Mouse (Mus musculus) hindbrain, embryonic 15.5 days (tissue): Measurements from ENCODE around the gene E130309D02Rik. TPM values are rescaled to one million over a fixed set of nuclear protein-coding genes. Genes with fewer than 3 reads are reported as not detected.

Experiments
- ATAC-seq: fragments of 200-750 bp; cut with Nextera tagmentation; 2 replicates; pipeline ENCODE4 v1.8.0; 2017; ENCODE audit warnings: low read depth, moderate number of reproducible peaks, moderate TSS enrichment; ENCODE audit not compliant: low FRiP score
- H3K27ac ChIP-seq: fragments of 300-500 bp; sonication (generic); replicated peaks from 2 replicates; pipeline ENCODE4 v1.5.1; 2015; ENCODE audit warnings: mild to moderate bottlenecking, inconsistent platforms
- H3K27me3 ChIP-seq: fragments of 300-500 bp; sonication (generic); 2 replicates; pipeline ENCODE4 v1.6.1; 2015; ENCODE audit warnings: control low read depth, inconsistent platforms
- H3K36me3 ChIP-seq: fragments of 300-500 bp; sonication (generic); 2 replicates; pipeline ENCODE4 v1.6.1; 2015; ENCODE audit warnings: control low read depth, inconsistent platforms
- H3K4me1 ChIP-seq: fragments of 300-500 bp; sonication (generic); replicated peaks from 2 replicates; pipeline ENCODE4 v1.6.1; 2015; ENCODE audit warnings: control low read depth, inconsistent platforms
- H3K4me2 ChIP-seq: fragments of 300-500 bp; sonication (generic); 2 replicates; pipeline ENCODE4 v1.6.1; 2015; ENCODE audit warnings: moderate library complexity, mild to moderate bottlenecking, inconsistent platforms
- H3K4me3 ChIP-seq: fragments of 300-500 bp; sonication (generic); 2 replicates; pipeline ENCODE4 v1.5.1; 2015; ENCODE audit warnings: mild to moderate bottlenecking, inconsistent platforms
- H3K9ac ChIP-seq: fragments of 300-500 bp; sonication (generic); 2 replicates; pipeline ENCODE4 v1.6.1; 2015; ENCODE audit warnings: inconsistent platforms
- H3K9me3 ChIP-seq: fragments of 300-500 bp; sonication (generic); 2 replicates; pipeline ENCODE4 v1.6.1; 2016; ENCODE audit warnings: control low read depth, inconsistent platforms
- WGBS: fragments of 180-500 bp; shearing (Covaris S2); methylation state at CpG from one replicate; pipeline ENCODE4 v1.1.7; 2015; 5-methylcytosine and 5-hydroxymethylcytosine counted together
- polyA plus RNA-seq: library from polyadenylated mRNA; unstranded; fragments of >200 nt; fragmentation: Nextera tagmentation; extraction: Ambion mirVana; gene quantifications from 2 replicates; pipeline ENCODE4 v1.2.1, GENCODE M21; 2015

The E130309D02Rik gene
- polyA plus RNA-seq, 1 experiment from 2014 or later: 32.7 TPM

DNA sequence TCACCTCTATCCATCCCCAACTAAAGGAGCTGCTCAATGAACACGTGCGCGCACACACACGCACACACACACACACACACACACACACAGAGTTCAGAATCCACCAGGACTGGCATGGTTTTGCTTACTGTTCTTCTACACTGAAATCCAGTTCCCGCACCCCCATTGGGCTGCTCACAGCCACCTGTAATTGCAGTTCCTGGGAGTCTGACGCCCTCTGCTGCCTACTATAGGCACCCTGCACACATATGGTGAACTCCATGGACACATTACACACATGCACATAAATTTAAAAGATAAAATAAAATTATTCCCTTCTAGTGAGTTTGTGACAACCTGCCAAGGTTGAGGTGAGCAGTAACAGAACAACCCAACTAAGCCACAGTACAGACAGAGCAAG is 30.4 kb downstream of the E130309D02Rik start:
- Histone ChIP-seq H3K9me3 (no peaks in the 10 kb centered on the region), H3K9ac (no peak overlapping the region), H3K4me3 (no peak overlapping the region), H3K27me3 (peaks cover 36% of the 10 kb centered on the region), H3K4me2 (no peak overlapping the region), H3K4me1 (peaks cover 10% of the 10 kb centered on the region), H3K36me3 (no peaks in the 10 kb centered on the region), H3K27ac (no peak overlapping the region)
- ATAC-seq: no peak
- WGBS: 39% methylated on average over 6 of the region's 6 CpGs

DNA sequence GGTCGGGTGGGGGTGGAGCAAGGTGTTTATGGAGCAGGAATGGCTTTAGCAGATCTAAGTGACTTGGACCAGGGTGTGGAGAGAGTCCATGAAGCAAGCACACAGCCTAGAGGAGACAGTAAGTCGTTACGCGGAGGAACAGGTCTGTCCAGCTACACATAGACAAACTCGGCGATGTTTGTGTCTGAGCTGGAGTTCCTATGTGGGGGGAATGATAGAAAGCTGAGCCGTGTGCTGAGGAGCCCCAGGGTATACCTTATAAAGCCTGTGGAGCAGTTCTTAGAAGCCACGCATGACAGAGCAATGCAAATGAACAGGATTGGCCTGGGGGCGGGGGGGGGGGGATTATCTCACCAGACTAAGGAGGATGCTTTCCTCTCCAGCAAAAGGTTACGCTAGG is 35.9 kb downstream of the E130309D02Rik start:
- ATAC-seq: no peak
- Histone ChIP-seq H3K4me1 (no peaks in the 10 kb centered on the region), H3K4me2 (no peak overlapping the region), H3K27ac (no peak overlapping the region), H3K9me3 (no peaks in the 10 kb centered on the region), H3K9ac (no peak overlapping the region), H3K4me3 (no peak overlapping the region), H3K27me3 (no peaks in the 10 kb centered on the region), H3K36me3 (no peaks in the 10 kb centered on the region)
- WGBS: 56% methylated on average over 9 of the region's 10 CpGs

DNA sequence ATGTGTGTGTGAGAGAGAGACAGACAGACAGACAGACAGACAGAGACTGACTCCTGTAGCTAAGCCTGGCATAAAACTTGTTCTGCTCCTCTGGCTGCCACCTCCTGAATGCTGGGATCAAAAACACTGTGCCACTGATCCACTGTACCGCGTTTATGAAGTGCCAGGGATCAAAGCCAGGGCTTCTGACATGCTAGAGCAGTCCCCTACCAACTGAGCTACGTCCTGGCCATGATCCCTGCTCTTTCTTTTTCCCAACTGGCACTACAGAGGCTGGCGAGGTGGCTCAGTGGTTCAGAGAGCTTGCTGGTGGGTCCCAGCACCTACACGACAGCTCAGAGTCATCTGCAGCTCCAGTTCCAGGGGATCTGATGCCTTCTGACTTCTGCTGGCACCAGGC is 39.4 kb downstream of the E130309D02Rik start:
- H3K9ac ChIP-seq: no peak overlapping the region
- H3K27me3 ChIP-seq: no peaks in the 10 kb centered on the region
- ATAC-seq: no peak
- H3K4me1 ChIP-seq: peaks cover 15% of the 10 kb centered on the region
- no peak overlapping the region for H3K4me3 ChIP-seq
- WGBS: 60% methylated on average over 5 of the region's 5 CpGs
- no peak overlapping the region for H3K4me2 ChIP-seq
- H3K27ac ChIP-seq: no peak overlapping the region
- no peaks in the 10 kb centered on the region for H3K9me3 ChIP-seq
- no peaks in the 10 kb centered on the region for H3K36me3 ChIP-seq

DNA sequence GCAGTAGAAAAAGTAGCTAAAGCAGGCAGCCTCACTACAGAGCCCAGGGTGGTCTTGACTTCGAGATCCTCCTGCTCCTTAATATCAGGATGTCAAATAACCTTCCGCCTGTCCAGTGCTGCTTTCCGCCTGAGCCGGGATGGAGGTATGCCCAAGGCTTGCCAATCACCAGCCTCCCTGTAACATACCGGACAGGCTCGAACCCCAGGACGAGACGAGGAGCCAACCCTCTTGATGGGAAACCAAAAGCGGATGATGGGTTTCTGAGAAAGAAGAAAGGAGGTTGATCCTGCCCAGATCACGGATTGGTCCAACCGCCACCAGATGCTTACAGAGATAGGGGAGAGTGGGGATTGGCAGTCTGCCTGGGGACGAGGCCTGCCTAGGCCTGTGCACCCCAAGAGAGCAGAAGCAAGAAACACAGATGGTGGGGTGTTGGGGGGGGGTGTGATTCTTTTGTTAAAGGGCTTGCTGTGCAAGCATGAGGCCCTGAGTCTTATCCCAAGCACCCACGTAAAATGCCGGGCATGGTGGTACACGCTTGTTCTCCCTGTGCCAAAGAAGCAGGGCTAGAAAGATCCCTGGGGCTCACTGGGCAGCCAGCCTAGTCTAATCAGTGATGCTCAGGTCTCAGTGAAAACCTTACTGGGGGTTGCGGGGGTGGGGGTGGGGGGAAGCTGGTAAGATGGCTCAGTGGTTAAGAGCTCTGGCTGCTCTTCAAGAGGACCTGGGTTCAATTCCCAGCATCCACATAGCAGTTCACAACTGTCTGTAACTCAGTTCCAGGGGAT is 42.4 kb downstream of the E130309D02Rik start:
- no peak overlapping the region for H3K27ac ChIP-seq
- peaks cover 35% of the 10 kb centered on the region for H3K4me1 ChIP-seq
- 86% methylated on average over 16 of the region's 16 CpGs for WGBS
- no peak overlapping the region for H3K9ac ChIP-seq
- no peak for ATAC-seq
- no peaks in the 10 kb centered on the region for H3K9me3 ChIP-seq
- H3K36me3 ChIP-seq: no peaks in the 10 kb centered on the region
- H3K27me3 ChIP-seq: no peaks in the 10 kb centered on the region
- H3K4me2 ChIP-seq: no peak overlapping the region
- H3K4me3 ChIP-seq: no peak overlapping the region

DNA sequence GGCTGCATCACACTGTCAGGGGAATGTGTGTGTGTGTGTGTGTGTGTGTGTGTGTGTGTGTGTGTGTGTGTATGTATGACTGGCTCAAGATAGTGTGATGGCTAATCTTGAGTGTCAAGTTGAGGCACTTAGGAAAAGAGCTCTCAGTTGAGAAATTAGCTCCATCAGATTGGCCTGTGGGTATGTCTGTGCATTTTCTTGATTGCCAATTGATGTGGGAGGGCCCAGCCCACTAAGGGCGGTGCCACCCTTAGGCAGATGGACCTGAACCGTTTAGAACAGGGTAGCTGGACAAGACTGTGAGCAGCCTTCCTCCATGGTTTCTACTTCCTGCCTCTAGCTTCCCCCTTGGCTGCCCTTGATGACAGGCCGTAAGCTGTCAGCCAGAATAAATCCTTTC is 43.1 kb downstream of the E130309D02Rik start:
- Histone ChIP-seq H3K4me2 (no peak overlapping the region), H3K27me3 (no peaks in the 10 kb centered on the region), H3K4me1 (peaks cover 39% of the 10 kb centered on the region), H3K9me3 (no peaks in the 10 kb centered on the region), H3K36me3 (no peaks in the 10 kb centered on the region), H3K9ac (no peak overlapping the region), H3K4me3 (no peak overlapping the region), H3K27ac (no peak overlapping the region)
- no peak for ATAC-seq
- WGBS: 81% methylated on average over 3 of the region's 3 CpGs

DNA sequence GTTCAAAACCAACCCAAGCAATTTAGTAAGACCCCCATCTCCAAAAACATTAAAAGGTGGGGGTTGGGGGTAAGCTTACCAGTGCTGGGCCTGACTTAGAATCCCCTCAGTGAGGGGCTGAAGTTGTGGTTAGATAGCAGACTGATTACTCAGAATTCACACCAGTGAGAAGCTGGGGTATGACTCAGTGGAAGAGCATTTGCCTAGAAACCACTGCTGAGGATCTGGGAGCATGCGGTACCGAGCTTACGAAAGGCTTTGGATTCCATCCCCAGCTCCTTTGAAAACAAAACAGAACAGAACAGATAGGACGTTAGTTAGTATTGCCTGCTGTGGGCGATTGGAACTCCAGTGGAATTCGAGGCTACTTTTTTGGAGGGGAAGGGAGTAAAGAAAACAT is 43.5 kb downstream of the E130309D02Rik start:
- H3K4me1 ChIP-seq: peaks cover 44% of the 10 kb centered on the region
- 89% methylated on average over 6 of the region's 6 CpGs for WGBS
- H3K27me3 ChIP-seq: no peaks in the 10 kb centered on the region
- H3K27ac ChIP-seq: no peak overlapping the region
- no peaks in the 10 kb centered on the region for H3K36me3 ChIP-seq
- H3K9me3 ChIP-seq: no peaks in the 10 kb centered on the region
- ATAC-seq: no peak
- H3K4me3 ChIP-seq: no peak overlapping the region
- no peak overlapping the region for H3K4me2 ChIP-seq
- no peak overlapping the region for H3K9ac ChIP-seq

DNA sequence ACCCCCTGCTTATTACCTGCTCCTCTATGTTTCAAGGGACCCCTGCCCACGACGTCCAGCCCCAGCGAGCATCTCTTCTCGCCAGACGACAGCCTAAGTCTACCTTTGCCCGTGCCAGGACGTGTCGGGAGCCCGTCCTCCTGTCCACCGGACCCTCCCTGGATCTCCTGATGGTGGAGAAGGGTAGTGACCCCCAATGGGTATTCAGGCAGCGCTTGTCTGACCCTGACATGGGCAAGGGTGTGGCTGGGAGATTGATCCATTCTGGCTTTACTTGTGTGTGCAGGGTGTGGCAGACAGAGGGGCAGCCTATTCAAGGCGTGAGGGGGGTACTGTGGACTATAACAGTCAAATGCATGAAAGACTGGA is 45.0 kb downstream of the E130309D02Rik start:
- Histone ChIP-seq H3K9ac (peak overlapping the region; percentile 97), H3K4me2 (peak overlapping the region; percentile 91), H3K9me3 (no peaks in the 10 kb centered on the region), H3K4me1 (peaks cover 45% of the 10 kb centered on the region), H3K36me3 (no peaks in the 10 kb centered on the region), H3K27me3 (no peaks in the 10 kb centered on the region), H3K4me3 (peak overlapping the region; percentile 94), H3K27ac (peak overlapping the region; percentile 89)
- 2% methylated on average over 12 of the region's 12 CpGs for WGBS
- ATAC-seq: peak; percentile 37

DNA sequence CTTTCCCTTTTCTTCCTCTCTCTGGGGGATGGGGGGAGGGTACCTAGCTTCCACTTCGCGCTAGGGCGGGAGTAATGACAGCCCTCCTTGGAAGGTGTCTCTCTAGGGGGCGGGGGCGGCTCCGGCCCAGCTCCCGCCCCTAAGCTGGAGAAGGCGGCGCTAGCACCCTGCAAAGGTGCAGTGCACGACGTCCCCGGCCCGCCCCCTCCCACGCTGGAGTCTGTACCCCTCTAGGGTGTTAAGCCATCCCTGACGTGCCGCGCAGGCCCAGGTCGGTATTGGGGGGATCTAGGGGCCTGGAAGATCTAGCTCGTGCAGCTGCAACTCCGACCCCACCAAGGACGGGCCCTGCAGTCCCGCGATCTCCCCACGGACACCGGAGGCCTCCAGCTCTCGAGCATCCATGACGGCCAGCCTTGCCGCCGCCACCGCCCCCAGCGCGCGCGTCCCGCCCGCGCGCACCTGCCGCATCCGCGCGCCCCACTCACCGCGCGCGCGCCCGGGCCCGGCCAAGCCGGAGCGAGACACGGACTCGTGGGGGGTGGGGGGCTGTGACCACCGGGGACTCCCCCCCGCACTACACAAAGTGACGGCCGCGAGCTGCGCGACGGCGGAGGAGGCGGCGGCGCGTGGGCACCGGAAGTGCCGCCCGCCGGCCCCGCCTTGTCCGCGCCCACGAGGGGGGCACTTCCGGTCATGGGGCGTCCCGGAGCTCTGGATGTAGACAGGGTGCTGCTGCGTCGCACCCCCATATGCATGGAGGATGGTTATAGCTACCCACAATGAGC is 45.6 kb downstream of the E130309D02Rik start, which contains the start of gene Zfp316:
TSS of gene Zfp316 (minus strand) at position 660 of the 788 bp plus-strand sequence.
- H3K27ac ChIP-seq: peak within 1 kb of the TSS; percentile 89

DNA sequence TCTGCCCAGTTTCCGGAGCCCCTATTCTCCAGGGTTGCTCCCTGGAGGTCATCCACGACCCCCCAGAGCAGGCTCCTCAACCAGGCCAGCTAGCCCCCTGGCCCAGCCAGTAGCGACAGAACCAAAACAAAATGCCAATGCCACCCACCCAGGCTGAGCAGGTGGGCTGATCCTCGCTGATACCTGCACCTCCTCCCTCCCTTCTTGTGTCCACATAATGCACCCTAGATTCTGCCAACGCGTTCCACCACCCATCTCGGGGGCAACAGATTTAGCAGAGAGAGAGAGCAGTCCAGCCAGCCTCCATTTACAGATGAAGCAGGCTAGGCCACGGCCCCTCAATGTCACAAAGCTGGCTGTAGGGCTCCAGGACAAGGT is 46.2 kb downstream of the E130309D02Rik start:
- Histone ChIP-seq H3K27ac (peak overlapping the region; percentile 89), H3K9ac (peak overlapping the region; percentile 97), H3K4me1 (peaks cover 45% of the 10 kb centered on the region), H3K9me3 (no peaks in the 10 kb centered on the region), H3K4me2 (peak overlapping the region; percentile 91), H3K4me3 (peak overlapping the region; percentile 94), H3K36me3 (peaks cover 5% of the 10 kb centered on the region; the same call in 1 of the 2 replicates), H3K27me3 (no peaks in the 10 kb centered on the region)
- ATAC-seq: no peak
- 16% methylated on average over 8 of the region's 8 CpGs for WGBS

More for the DNA sequence above, 45.6 kb downstream of the E130309D02Rik start, which contains the start of gene Zfp316:
- no peaks in the 10 kb centered on the region for H3K36me3 ChIP-seq
- peak within 1 kb of the TSS; percentile 94 for H3K4me3 ChIP-seq
- peaks cover 45% of the 10 kb centered on the region for H3K4me1 ChIP-seq
- WGBS: 0% methylated on average over 79 of the region's 79 CpGs
- peak within 1 kb of the TSS; percentile 91 for H3K4me2 ChIP-seq
- peak; percentile 82 for ATAC-seq
- H3K9ac ChIP-seq: peak within 1 kb of the TSS; percentile 97
- no peaks in the 10 kb centered on the region for H3K9me3 ChIP-seq
- H3K27me3 ChIP-seq: no peaks in the 10 kb centered on the region

DNA sequence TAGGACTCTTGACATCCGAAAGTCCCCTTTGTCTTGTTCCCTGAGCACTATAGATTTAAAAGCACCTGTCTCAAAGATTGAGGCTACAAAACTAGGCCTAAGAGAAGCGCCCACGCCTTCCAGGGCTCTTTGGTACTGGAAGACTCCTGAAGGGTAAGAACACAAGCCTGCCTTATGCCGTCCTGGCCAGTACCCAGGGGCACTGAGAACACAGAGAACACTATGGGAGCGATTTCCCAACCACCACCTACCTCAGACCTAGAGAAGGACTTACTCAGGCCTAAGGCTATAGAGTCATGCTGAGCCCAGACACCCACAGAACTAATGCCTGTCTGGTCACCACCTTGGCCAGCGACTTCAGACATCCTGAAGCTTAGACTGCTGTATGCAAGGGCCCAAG is 48.4 kb downstream of the E130309D02Rik start:
- no peak for ATAC-seq
- Histone ChIP-seq H3K4me3 (no peak overlapping the region), H3K4me1 (peaks cover 41% of the 10 kb centered on the region), H3K9me3 (no peaks in the 10 kb centered on the region), H3K27me3 (no peaks in the 10 kb centered on the region), H3K4me2 (no peak overlapping the region), H3K9ac (no peak overlapping the region), H3K27ac (no peak overlapping the region), H3K36me3 (peaks cover 27% of the 10 kb centered on the region)
- 87% methylated on average over 6 of the region's 6 CpGs for WGBS

DNA sequence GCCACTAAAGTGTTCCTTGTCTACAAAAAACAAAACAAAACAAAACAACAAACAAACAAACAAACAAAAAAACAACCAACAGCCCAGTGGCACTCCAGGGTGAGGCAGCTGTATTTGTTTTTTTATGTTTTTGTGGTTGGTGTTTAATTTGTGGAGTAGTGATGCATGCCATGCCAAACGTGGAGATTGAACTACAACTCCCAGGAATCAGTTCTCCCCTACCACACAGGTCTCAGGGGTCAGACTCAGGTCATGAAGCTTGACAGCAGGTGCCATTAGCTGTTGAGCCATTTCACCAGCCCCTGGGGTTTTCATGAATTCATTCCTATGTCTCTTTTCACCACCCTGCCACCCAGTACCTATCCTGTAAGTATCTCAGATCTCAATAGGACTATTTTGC is 49.8 kb downstream of the E130309D02Rik start:
- Histone ChIP-seq H3K4me1 (peaks cover 27% of the 10 kb centered on the region), H3K9ac (no peak overlapping the region), H3K4me3 (no peak overlapping the region), H3K27ac (no peak overlapping the region), H3K27me3 (no peaks in the 10 kb centered on the region), H3K4me2 (no peak overlapping the region), H3K36me3 (peaks cover 38% of the 10 kb centered on the region), H3K9me3 (no peaks in the 10 kb centered on the region)
- 40% methylated on average over 1 of the region's 1 CpGs for WGBS
- ATAC-seq: no peak

DNA sequence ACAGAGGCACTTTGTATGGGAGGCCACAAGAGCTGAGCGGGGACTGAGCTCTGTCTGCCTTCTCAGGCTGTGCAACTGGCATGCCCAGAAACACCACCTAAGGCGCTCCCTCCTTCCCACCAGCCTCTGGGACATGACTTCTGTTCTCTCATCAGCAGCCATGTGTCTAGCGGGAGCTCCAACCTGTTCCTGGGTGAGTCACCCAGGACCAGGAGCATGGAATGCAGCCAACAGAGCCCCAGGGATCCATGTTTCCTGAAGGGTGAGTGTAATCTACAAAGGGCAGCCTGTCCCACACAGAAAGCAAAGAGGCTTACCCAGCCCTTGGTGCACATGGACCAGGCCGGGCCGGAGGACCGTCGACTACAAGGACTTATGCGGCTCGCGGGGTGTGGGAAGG is 50.5 kb downstream of the E130309D02Rik start:
- H3K4me1 ChIP-seq: peaks cover 23% of the 10 kb centered on the region
- H3K9ac ChIP-seq: no peak overlapping the region
- no peak for ATAC-seq
- H3K9me3 ChIP-seq: no peaks in the 10 kb centered on the region
- H3K4me2 ChIP-seq: no peak overlapping the region
- no peak overlapping the region for H3K4me3 ChIP-seq
- peaks cover 44% of the 10 kb centered on the region for H3K36me3 ChIP-seq
- no peak overlapping the region for H3K27ac ChIP-seq
- WGBS: 92% methylated on average over 10 of the region's 10 CpGs
- no peaks in the 10 kb centered on the region for H3K27me3 ChIP-seq
